Mouse (Mus musculus) bone marrow macrophage, adult 2 months (primary cell): ENCODE data around the gene Astn1.

ENCODE experiments used
- CTCF ChIP-seq: IDR thresholded peaks from 2 replicates; pipeline ENCODE4 v1.5.1; 2012; ENCODE audit warnings: low read depth, mild to moderate bottlenecking, low read length, moderate library complexity
- POLR2A ChIP-seq: IDR thresholded peaks from 2 replicates; pipeline ENCODE4 v1.6.1; 2012; ENCODE audit warnings: mild to moderate bottlenecking, low read depth, low read length, borderline replicate concordance

DNA sequence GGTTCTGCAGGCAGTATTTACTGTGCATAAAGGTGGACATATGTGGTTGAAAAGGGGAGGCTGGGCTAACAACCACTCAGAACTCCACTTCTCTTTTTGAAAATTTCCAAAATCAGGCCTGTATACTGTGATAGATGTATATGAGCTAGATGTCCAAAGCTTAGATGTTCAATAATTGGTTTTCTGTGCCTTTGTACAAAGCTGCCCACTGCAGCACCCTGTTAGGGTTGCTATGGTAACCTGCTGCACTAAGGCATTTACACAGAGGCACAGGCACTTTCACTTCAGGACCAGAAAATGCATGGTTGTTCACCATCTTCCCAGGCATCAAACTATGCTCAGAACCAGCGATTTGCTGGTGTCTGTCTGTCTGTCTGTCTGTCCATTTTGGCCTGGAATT is 2.4 kb downstream of the Astn1 start:
- TF ChIP-seq POLR2A (no peak), CTCF (no peak)
